Mouse (Mus musculus): ENCODE data around the gene Stx1b.

DNA sequence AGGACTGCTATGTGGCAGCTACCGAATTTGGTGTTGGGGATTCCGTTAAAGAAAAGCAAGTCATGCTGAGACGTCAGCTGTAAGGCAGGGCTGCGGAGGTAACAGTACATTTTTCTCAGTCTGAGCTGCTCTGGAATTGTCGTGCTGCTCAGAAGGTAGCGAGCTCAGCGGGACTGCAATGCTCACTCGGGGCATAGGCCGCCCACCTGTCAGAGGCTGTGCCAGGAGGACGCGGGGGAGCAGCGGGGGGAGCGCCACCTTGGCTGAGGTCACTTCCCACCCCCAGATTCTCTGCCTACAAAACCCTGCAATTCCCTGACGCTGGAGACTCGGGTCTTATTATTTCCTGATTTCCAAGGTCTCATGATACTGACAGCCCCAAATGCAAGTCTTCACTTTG lies 16.5 kb upstream of the Stx1b start:
- no peak for TF ChIP-seq CTCF (IDR thresholded peaks at IDR 0.05 in 2 of 3, conservative IDR thresholded peaks at IDR 0.05 in 1 of 3; ENCODE audit: control insufficient read depth in 1 of 3, insufficient read depth in 1 of 3, low read depth in 2 of 3, low read length in 3 of 3, poor library complexity in 1 of 3, severe bottlenecking in 1 of 3)
- TF ChIP-seq MXI1 (IDR thresholded peaks at IDR 0.05; ENCODE audit: low read depth, low read length), result no peak
- no peak for TF ChIP-seq USF2 (IDR thresholded peaks at IDR 0.05; ENCODE audit: borderline replicate concordance in 1 of 2, insufficient read depth in 1 of 2, low read depth in 1 of 2, low read length in 2 of 2)
- no peak for TF ChIP-seq ZKSCAN1 (IDR thresholded peaks at IDR 0.05; ENCODE audit: low read depth, low read length)
- TF ChIP-seq SIN3A (IDR thresholded peaks at IDR 0.05; ENCODE audit: low read length), result no peak
- no peak for TF ChIP-seq TCF12 (IDR thresholded peaks at IDR 0.05; ENCODE audit: low read depth, low read length)
- TF ChIP-seq GABPA (IDR thresholded peaks at IDR 0.05; ENCODE audit: low read depth, low read length), result no peak
- no peak for TF ChIP-seq E2F4 (IDR thresholded peaks at IDR 0.05; ENCODE audit: borderline replicate concordance, low read depth, low read length)
- no peak for TF ChIP-seq EP300 (IDR thresholded peaks at IDR 0.05; ENCODE audit: low read depth in 1 of 2, low read length in 2 of 2)
- TF ChIP-seq MYC (IDR thresholded peaks at IDR 0.05; ENCODE audit: low read depth, low read length), result no peak
- no peak; a peak in 1 of 4 replicates for TF ChIP-seq POLR2A (IDR thresholded peaks at IDR 0.05; ENCODE audit: control insufficient read depth in 1 of 2, insufficient read depth in 1 of 2, low read depth in 1 of 2, low read length in 2 of 2, poor library complexity in 1 of 2)
- TF ChIP-seq USF1 (IDR thresholded peaks at IDR 0.05; ENCODE audit: low read depth, low read length), result no peak
- no peak for TF ChIP-seq POLR2AphosphoS2 (IDR thresholded peaks at IDR 0.05; ENCODE audit: low read length)
- TF ChIP-seq ETS1 (IDR thresholded peaks at IDR 0.05; ENCODE audit: low read depth, low read length), result no peak

Measured in MEL (cell line).